Mouse (Mus musculus) 416B (cell line): ENCODE measurements around the gene Acox1.
A peak's percentile ranks its signal among the peaks of the same experiment; 100 is the strongest.

Experiments
- DNase-seq: peaks from one replicate; pipeline ENCODE4 v3.0.0; 2011; ENCODE audit warnings: low read depth

Acox1 gene

DNA sequence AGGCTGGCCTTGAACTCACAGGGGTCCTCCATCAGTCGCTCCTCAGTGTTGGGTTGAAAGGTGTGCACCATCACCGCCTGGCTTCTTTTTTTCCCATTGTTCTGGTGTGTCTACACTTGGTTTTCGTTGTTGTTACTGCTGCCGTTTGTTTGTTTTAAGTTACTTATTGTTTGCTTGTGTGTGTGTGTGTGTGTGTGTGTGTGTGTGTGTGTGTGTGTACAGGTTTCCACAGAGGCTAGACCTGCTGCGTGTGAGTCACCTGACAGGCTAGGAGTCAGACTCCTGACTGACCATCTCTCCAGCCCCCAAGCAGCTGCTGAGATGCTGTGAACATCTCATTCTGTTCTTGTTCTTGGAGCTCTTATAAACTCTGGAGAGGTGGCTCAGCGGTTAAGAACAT lies 14.0 kb upstream of the Acox1 start:
- DNase-seq = no peak

DNA sequence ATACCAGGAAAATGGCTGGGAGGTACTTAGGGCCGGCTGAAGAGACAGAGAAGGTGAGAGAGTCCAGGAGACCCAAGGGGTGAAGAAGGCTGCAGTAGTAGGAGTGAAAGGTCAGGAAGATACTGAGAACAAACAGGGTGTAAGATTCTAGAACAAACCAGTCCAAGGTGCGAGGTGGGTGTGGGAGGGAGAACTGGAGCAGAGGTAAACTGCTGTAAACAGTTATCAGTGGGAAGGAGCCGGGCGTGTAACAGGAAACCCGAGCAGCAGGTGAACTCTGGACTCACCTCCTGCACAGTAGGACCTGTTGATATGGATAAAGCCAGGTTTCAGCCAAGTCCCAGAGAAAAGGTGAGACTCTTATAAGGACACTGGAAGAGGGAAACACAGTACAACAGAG lies 11.9 kb upstream of the Acox1 start:
- DNase-seq = no peak

- no peak for DNase-seq
Measured at GRCm38 (mm10) chr11:116209257-116209656, 10.4 kb upstream of the Acox1 start.

GRCm38 (mm10) chr11:116208660-116209059 lies 9.8 kb upstream of the Acox1 start:
- DNase-seq = no peak

DNA sequence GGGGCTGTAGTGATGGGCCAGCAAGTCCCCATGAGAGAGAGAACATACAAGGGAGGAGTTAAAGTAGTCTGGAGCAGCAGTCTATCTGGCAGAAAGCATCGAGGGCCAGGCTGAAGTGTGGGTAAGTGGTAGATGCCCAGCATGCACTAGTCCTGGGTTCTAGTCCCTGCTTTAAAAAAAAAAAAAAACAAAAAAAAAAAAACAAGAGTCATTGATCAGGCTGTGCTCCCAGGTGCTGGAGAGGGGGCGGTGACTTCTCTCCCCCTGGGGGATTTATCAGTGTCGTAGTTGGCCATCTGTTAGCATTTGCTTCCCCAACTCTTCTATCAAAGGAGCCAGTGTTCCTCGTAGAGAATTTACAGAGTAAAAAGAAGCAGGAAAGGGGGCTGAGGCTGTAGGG lies 7.8 kb upstream of the Acox1 start:
- DNase-seq = no peak

GRCm38 (mm10) chr11:116203150-116203549 lies 4.3 kb upstream of the Acox1 start:
- DNase-seq = peak; percentile 51

GRCm38 (mm10) chr11:116201151-116201550 lies 2.3 kb upstream of the Acox1 start:
- DNase-seq = no peak

GRCm38 (mm10) chr11:116198132-116198531 lies 713 bp downstream of the Acox1 start:
- DNase-seq = no peak

DNA sequence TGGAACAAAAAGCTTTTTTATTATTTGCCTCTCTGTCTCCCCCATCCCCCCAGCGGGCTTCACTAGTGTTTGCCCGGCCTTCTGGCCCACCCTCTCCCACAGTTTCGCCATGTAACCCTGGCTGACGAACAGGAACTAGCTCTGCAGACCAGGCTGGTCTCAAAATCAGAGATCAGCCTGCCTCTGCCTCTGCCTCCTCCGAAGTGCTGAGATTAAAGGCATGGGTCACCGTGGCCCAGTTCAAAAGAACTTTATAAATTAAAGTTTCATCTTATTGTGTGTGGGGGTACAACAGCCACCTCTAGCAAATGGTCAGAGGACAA lies 1.3 kb downstream of the Acox1 start:
- peak; percentile 54 for DNase-seq

DNA sequence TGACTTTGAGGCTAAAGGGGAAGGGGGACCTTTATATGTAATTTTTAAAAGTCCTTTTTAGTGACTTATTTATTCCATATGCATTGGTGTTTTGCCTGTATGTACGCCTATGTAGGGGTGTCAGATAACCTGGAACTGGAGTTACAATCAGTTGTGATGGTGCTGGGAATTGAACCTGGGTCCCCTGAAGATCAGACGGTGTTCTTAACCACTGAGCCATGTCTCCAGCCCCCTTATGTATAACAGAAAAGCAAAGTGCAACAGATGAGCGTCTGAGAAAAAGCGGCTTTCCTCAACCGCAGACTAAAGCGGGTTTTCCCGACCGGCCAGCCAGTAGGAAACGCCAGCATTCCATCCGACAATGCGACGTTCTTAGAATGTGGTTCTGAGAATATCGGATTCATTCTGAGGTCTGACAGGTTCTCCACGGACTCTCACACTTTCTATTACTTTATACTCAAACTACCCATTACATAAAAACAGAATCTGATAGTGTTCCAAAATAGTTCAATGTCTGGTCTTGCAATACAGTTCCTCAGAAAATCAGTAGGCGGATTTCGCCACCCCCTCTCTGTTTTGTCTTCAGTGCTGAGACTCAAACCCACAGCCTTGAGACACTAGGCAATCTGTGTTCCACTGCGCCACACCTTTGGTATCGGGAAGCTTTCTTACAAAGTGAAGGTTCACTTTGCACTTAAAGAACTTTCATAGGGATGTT lies 1.8 kb downstream of the Acox1 start:
- peak; percentile 58 for DNase-seq

DNA sequence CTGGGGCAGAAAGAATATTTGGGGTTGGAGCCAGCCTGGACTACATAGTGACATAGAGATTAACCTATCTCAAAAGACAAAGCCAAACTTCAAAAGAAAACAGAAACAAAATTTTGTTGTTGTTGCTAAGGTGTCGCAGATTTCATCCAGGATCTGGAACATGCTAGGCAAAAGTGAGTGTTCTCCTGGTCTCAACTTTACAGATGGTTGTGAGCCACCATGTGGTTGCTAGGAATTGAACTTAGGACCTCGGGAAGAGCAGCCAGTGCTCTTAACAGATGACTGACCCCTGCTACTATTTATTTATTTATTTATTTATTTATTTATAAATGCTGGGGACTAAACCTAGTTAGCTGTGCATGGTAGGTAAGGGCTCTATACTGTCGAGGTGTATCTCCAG lies 2.5 kb downstream of the Acox1 start:
- DNase-seq = no peak

GRCm38 (mm10) chr11:116195252-116195651 lies 3.6 kb downstream of the Acox1 start:
- DNase-seq = peak; percentile 88

DNA sequence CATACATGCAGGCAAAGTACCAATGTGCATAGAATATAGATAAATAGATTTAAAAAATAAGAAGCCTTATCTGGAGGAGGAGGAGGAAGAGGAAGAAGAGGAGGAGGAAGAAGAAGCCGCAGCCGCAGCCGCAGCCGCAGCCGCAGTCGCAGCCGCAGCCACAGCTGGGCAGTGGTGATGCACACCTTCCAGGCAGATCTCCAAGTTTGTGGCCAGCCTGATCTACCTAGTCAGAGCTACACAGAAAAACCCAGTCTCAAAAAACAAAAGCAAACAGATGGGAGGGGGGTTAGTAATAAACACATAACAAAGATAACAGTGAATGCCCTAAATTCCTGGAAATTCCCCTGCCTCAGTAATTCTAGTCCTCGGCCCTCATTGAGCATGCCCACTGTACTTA lies 4.2 kb downstream of the Acox1 start:
- DNase-seq = peak; percentile 86

- DNase-seq = no peak
Measured at GRCm38 (mm10) chr11:116187226-116187930, 11.5 kb downstream of the Acox1 start.

- no peak for DNase-seq
Measured at GRCm38 (mm10) chr11:116186360-116186759, 12.5 kb downstream of the Acox1 start.

DNA sequence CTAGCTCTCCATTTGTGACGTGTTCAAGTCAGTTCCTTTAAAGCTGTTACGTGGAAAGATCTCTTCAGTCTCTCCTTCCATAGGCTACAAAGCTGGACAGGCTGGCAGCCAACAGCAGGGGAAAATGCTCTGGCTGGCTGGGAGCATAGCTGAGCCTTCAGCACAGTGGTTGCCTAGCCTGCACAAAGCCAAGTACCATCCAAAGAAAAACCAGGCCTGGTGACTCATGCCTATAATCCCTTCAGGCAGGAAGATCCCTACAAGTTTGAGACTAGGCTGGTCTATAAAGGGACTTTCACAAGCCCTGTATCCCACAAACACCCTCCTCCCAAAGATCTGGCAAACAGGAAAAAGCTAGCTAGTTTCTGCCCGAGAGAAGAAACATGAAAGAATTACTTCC lies 13.0 kb downstream of the Acox1 start:
- no peak for DNase-seq

DNA sequence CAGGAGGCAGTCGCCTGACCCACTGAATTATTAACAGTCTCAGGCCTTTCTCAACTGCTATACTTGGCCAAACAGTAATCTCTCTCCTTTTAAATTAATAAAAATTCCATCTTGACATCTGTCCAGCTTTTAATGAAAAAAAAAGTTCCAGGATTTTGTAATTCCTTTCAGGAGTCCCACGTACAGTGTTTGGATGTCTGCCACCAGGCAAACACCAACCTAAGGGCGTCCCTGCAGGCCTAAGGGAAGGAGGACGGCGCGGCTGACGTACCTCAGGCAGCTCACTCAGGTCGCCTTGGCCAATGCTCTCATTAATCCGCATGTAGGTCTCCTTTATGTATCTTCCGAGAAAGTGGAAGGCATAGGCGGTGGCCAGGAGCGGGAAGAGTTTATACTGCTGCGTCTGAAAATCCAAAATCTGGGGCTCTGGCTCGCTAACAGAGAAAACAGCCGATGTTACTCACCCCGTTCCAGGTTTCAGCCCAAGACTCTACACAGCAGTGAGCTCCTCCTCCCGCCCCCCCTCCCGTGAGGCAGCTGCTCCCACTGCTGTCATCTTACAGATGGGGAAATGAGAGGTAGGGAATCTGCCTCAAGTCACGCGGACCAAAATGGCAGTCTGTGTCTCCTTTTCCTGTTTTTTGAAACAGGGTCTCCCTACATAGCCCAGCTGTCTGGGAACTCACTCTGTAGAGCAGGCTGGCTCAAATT lies 20.3 kb downstream of the Acox1 start:
- no peak for DNase-seq

- peak; percentile 73 for DNase-seq
Measured at GRCm38 (mm10) chr11:116176010-116176409, 22.8 kb downstream of the Acox1 start.

DNA sequence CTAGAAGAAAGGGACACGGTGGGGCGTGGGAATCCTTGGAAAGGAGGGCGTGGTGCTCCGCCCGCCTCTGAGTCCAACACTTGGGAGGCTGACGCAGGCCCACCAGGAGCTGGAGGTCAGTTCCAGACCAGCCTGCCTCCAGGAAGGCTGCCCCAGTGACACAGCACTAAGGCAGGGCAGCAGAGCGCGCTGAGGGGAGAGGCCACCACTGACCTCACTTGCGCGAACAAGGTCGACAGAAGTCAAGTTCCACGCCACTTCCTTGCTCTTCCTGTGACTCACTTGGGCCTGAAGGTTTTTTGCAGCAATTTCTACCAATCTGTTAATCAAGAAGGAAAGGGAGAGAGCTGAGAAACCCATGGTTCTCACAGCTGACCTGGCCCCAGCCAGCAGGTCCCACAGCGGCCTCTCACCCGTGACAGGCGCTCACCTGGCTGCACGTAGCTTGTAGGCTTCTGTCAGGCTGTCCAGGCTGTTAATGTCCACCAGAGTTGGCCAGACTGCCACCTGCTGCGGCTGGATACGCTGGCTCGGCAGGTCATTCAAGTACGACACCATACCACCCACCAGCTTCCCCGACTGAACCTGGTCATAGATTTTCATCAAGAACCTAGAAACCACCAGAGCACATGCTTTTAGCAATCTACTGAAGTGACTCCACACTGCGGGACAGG lies 23.9 kb downstream of the Acox1 start:
- DNase-seq = peak; percentile 75

GRCm38 (mm10) chr11:116171959-116172358 lies 26.9 kb downstream of the Acox1 start:
- DNase-seq = no peak

- DNase-seq = peak; percentile 58
Measured at GRCm38 (mm10) chr11:116170003-116170800, 28.6 kb downstream of the Acox1 start.

GRCm38 (mm10) chr11:116169214-116169613 lies 29.6 kb downstream of the Acox1 start:
- peak; percentile 57 for DNase-seq
